11 mouse cellular contexts compared by ENCODE assay signal in genomic region chr6:127094565-127094964, GRCm38 (mm10). TPM values are rescaled to one million over a fixed set of nuclear protein-coding genes. Genes with fewer than 3 reads are reported as not detected.
DNase-seq lines count a peak whose midpoint lies in the region; ATAC-seq and TF ChIP-seq lines count a peak whose summit lies in the region.
"Had no signal": no experiment of that assay in that cellular context is flagged by ENCODE, and none has a peak within 500 bp of the region (broad histone marks: within the 10 kb centered on the region; RNA-seq: fewer than 3 reads in every experiment).

No protein-coding gene starts in this region.

- DNase-seq in adrenal gland, postnatal 10 days: peak; percentile 24
- DNase-seq in adrenal gland, postnatal 25 days: no peak
- DNase-seq in kidney, postnatal 0 days (ENCODE audit: low spot score): peak; percentile 25
- DNase-seq in spleen, adult 2 months (ENCODE audit: low read depth in 1 of 2, low spot score in 2 of 2): no peak
- no peak for DNase-seq in spleen, postnatal 14 days (ENCODE audit: low spot score in 2 of 2)
- DNase-seq in embryo, embryonic 10.5 days (ENCODE audit: low spot score): no peak

- H3K4me2 ChIP-seq in kidney, postnatal 0 days (ENCODE audit: low read length): no peak overlapping the region
- H3K4me2 ChIP-seq in kidney, embryonic 15.5 days: no peak overlapping the region
- H3K4me2 ChIP-seq: limb, embryonic 15.5 days had no signal

- H3K27me3 ChIP-seq in kidney, postnatal 0 days (ENCODE audit: insufficient read depth, low read length): no peaks in the 10 kb centered on the region
- no peaks in the 10 kb centered on the region for H3K27me3 ChIP-seq in kidney, embryonic 15.5 days
- no peaks in the 10 kb centered on the region for H3K27me3 ChIP-seq in spleen, adult 2 months (ENCODE audit: control insufficient read depth, insufficient read depth, low read length)
- H3K27me3 ChIP-seq: limb, embryonic 15.5 days had no signal

- no peaks in the 10 kb centered on the region for H3K36me3 ChIP-seq in kidney, postnatal 0 days (ENCODE audit: insufficient read depth, low read length)
- H3K36me3 ChIP-seq in kidney, embryonic 15.5 days: peaks cover 22% of the 10 kb centered on the region; the same call in 1 of the 2 replicates
- H3K36me3 ChIP-seq in spleen, adult 2 months (ENCODE audit: control insufficient read depth, insufficient read depth, low read length): peaks cover 12% of the 10 kb centered on the region

- H3K4me1 ChIP-seq in kidney, postnatal 0 days (replicated peaks; ENCODE audit: insufficient read depth, low read length): no peaks in the 10 kb centered on the region
- no peaks in the 10 kb centered on the region for H3K4me1 ChIP-seq in kidney, embryonic 15.5 days
- H3K4me1 ChIP-seq in spleen, adult 2 months (ENCODE audit: control insufficient read depth, insufficient read depth, insufficient read length): no peaks in the 10 kb centered on the region
- no peaks in the 10 kb centered on the region for H3K4me1 ChIP-seq in olfactory bulb, adult 2 months (ENCODE audit: control insufficient read depth, insufficient read depth, low read length)
- H3K4me1 ChIP-seq: limb, embryonic 15.5 days had no signal

- no peak overlapping the region for H3K9ac ChIP-seq in kidney, postnatal 0 days (ENCODE audit: low read depth, low read length)
- no peak overlapping the region for H3K9ac ChIP-seq in kidney, embryonic 15.5 days
- H3K9ac ChIP-seq: limb, embryonic 15.5 days had no signal

- no peak overlapping the region for H3K27ac ChIP-seq in kidney, postnatal 0 days
- no peak overlapping the region for H3K27ac ChIP-seq in kidney, embryonic 15.5 days
- H3K27ac ChIP-seq in spleen, adult 2 months (ENCODE audit: insufficient read depth, low read length): no peak overlapping the region
- H3K27ac ChIP-seq in olfactory bulb, adult 2 months (ENCODE audit: insufficient read depth, low read depth, low read length): no peak overlapping the region
- H3K27ac ChIP-seq: limb, embryonic 15.5 days had no signal

- no peaks in the 10 kb centered on the region for H3K9me3 ChIP-seq in kidney, postnatal 0 days (replicated peaks; ENCODE audit: low read length)
- no peaks in the 10 kb centered on the region for H3K9me3 ChIP-seq in kidney, embryonic 15.5 days (replicated peaks)
- H3K9me3 ChIP-seq: limb, embryonic 15.5 days had no signal

- TF ChIP-seq CTCF in kidney, postnatal 0 days (IDR thresholded peaks at IDR 0.05; ENCODE audit: low read depth): peak; percentile 61
- peak; percentile 13; the same call in 1 of the 2 replicates for TF ChIP-seq CTCF in spleen, adult 2 months (IDR thresholded peaks at IDR 0.05; ENCODE audit: extremely low read depth, insufficient read depth, insufficient read length, insufficient replicate concordance)
- TF ChIP-seq CTCF in olfactory bulb, adult 2 months (IDR thresholded peaks at IDR 0.05; ENCODE audit: insufficient read depth, low read depth, low read length): 0 out of 2 replicates have a peak, but pooled peaks have one; percentile 17

- 62% methylated on average over 7 of the region's 7 CpGs for WGBS in kidney, postnatal 0 days
- WGBS in kidney, embryonic 15.5 days: 59% methylated on average over 7 of the region's 7 CpGs
- WGBS in spleen, adult 2 months: 81% methylated on average over 7 of the region's 7 CpGs
- WGBS in olfactory bulb, adult 2 months: 55% methylated on average over 7 of the region's 7 CpGs

- no peak for ATAC-seq in kidney, postnatal 0 days (replicated peaks; ENCODE audit: low FRiP score, low read depth)
- ATAC-seq in kidney, embryonic 15.5 days (replicated peaks; ENCODE audit: low FRiP score): no peak

- no peak overlapping the region for H3K4me3 ChIP-seq in kidney, postnatal 0 days (replicated peaks; ENCODE audit: low read depth, low read length)
- H3K4me3 ChIP-seq in kidney, embryonic 15.5 days (replicated peaks): no peak overlapping the region
- no peak overlapping the region for H3K4me3 ChIP-seq in spleen, adult 2 months (ENCODE audit: extremely low read depth, insufficient read depth, insufficient read length)
- no peak overlapping the region for H3K4me3 ChIP-seq in olfactory bulb, adult 2 months (ENCODE audit: insufficient read depth, low read depth, low read length)
- H3K4me3 ChIP-seq: limb, embryonic 15.5 days had no signal

- TF ChIP-seq POLR2A in spleen, adult 2 months (IDR thresholded peaks at IDR 0.05; ENCODE audit: low read depth, low read length): no peak
- TF ChIP-seq POLR2A in olfactory bulb, adult 2 months (IDR thresholded peaks at IDR 0.05; ENCODE audit: insufficient read depth, low read depth, low read length): no peak

RNA-seq across cellular contexts. Expression of gene Tigar, which starts 14.8 kb away (rescaled TPM):
- total RNA-seq in adrenal gland, postnatal 10 days (2021): 10 to 100 TPM; 12.5 to 16.2 TPM
- 16.1 and 22.9 TPM in 2 replicates for total RNA-seq in adrenal gland, postnatal 25 days (2021)
- polyA plus RNA-seq in kidney, postnatal 0 days (2015; fragmentation: Nextera tagmentation; extraction: Ambion mirVana): 2.6 and 2.8 TPM in 2 replicates
- polyA plus RNA-seq in kidney, embryonic 15.5 days (2015; fragmentation: Nextera tagmentation; extraction: Ambion mirVana): 3.2 and 3.4 TPM in 2 replicates
- 1.5 and 1.7 TPM in 2 replicates for polyA plus RNA-seq in spleen, adult 2 months (2012; rRNA removed)
- not detected in 2 replicates for polyA plus RNA-seq in olfactory bulb, adult 2 months (2012; ENCODE audit: insufficient read depth, insufficient read length, low replicate concordance, missing spikeins)

RNA-seq across cellular contexts. Expression of gene Fgf23, which starts 21.9 kb away (rescaled TPM):
- not detected for total RNA-seq in adrenal gland, postnatal 10 days (2021)
- not detected in 2 replicates for total RNA-seq in adrenal gland, postnatal 25 days (2021)
- not detected in 2 replicates for polyA plus RNA-seq in kidney, postnatal 0 days (2015; fragmentation: Nextera tagmentation; extraction: Ambion mirVana)
- polyA plus RNA-seq in kidney, embryonic 15.5 days (2015; fragmentation: Nextera tagmentation; extraction: Ambion mirVana): not detected in 2 replicates
- polyA plus RNA-seq in spleen, adult 2 months (2012; rRNA removed): not detected in 2 replicates
- polyA plus RNA-seq in olfactory bulb, adult 2 months (2012; ENCODE audit: insufficient read depth, insufficient read length, low replicate concordance, missing spikeins): not detected in 2 replicates
- total RNA-seq: hematopoietic stem cell, adult 5-6 weeks had no signal
- polyA plus RNA-seq: limb, embryonic 15.5 days; neural tube, embryonic 11.5 days had no signal

RNA-seq across cellular contexts. Expression of gene Ccnd2, which starts 57.4 kb away (rescaled TPM):
- total RNA-seq in adrenal gland, postnatal 10 days (2021): 100 to 1,000 TPM; 177 to 178 TPM
- 233 and 374 TPM in 2 replicates for total RNA-seq in adrenal gland, postnatal 25 days (2021)
- polyA plus RNA-seq in kidney, postnatal 0 days (2015; fragmentation: Nextera tagmentation; extraction: Ambion mirVana): 364 and 419 TPM in 2 replicates
- 666 and 667 TPM in 2 replicates for polyA plus RNA-seq in kidney, embryonic 15.5 days (2015; fragmentation: Nextera tagmentation; extraction: Ambion mirVana)
- 47.7 and 55.7 TPM in 2 replicates for polyA plus RNA-seq in spleen, adult 2 months (2012; rRNA removed)
- polyA plus RNA-seq in olfactory bulb, adult 2 months (2012; ENCODE audit: insufficient read depth, insufficient read length, low replicate concordance, missing spikeins): 47.9 TPM in 1 of 2 replicates, not detected in the other

Comparison
In these comparisons a context has a peak if more than half of its experiments do, and no peak if none do; other contexts are left out.
1. DNase-seq: peak in adrenal gland, postnatal 10 days (single experiment) and kidney, postnatal 0 days (single experiment); none in adrenal gland, postnatal 25 days (single experiment), spleen, adult 2 months (0 of 2), spleen, postnatal 14 days (0 of 2) and embryo, embryonic 10.5 days (single experiment).
2. Peak in every context shown above with its lines, with median percentiles within 50 percentile points of each other: CTCF ChIP-seq.